Mouse (Mus musculus) spleen, embryonic (tissue): ENCODE data around the gene Man2a1.

Experiments
- CTCF ChIA-PET: fragments of 350-600 bp; sonication (Branson Sonifier 250); formaldehyde crosslinking; loops from one replicate; lab custom pipeline; 2022; lab: Charles Lee

Gene Man2a1

GRCm38 (mm10) chr17:64685216-64685903, 84.8 kb downstream of the Man2a1 start:
- CTCF ChIA-PET = interaction anchor here (1.2 kb wide), 1 partner anchor 17 kb away, joined by 3 read pairs; no protein-coding TSS in a partner anchor

- CTCF ChIA-PET = interaction anchor here (0.7 kb wide), 1 partner anchor 52 kb away, joined by 3 read pairs; no protein-coding TSS in a partner anchor
Measured at GRCm38 (mm10) chr17:64689614-64690013, 89.1 kb downstream of the Man2a1 start.

- CTCF ChIA-PET = no interaction called here
Measured at GRCm38 (mm10) chr17:64697277-64697831, 96.8 kb downstream of the Man2a1 start.

- CTCF ChIA-PET = interaction anchor here (0.5 kb wide), 1 partner anchor 846 kb away, joined by 15 read pairs; no protein-coding TSS in a partner anchor
Measured at GRCm38 (mm10) chr17:64698516-64698915, 98.0 kb downstream of the Man2a1 start.

- CTCF ChIA-PET = no interaction called here
Measured at GRCm38 (mm10) chr17:64703649-64704230, 103.2 kb downstream of the Man2a1 start.

- CTCF ChIA-PET = no interaction called here
Measured at GRCm38 (mm10) chr17:64707529-64707928, 107.0 kb downstream of the Man2a1 start.

GRCm38 (mm10) chr17:64716318-64716717, 115.8 kb downstream of the Man2a1 start:
- CTCF ChIA-PET = no interaction called here

- CTCF ChIA-PET = no interaction called here
Measured at GRCm38 (mm10) chr17:64719760-64720159, 119.2 kb downstream of the Man2a1 start.

- CTCF ChIA-PET = interaction anchor here (0.5 kb wide), 1 partner anchor 28 kb away, joined by 4 read pairs; no protein-coding TSS in a partner anchor
Measured at GRCm38 (mm10) chr17:64721112-64721511, 120.6 kb downstream of the Man2a1 start.

- CTCF ChIA-PET = no interaction called here
Measured at GRCm38 (mm10) chr17:64723162-64723561, 122.6 kb downstream of the Man2a1 start.

- CTCF ChIA-PET = no interaction called here
Measured at GRCm38 (mm10) chr17:64725214-64725613, 124.7 kb downstream of the Man2a1 start.

GRCm38 (mm10) chr17:64726032-64726431, 125.5 kb downstream of the Man2a1 start:
- CTCF ChIA-PET = no interaction called here

GRCm38 (mm10) chr17:64735492-64735891, 135.0 kb downstream of the Man2a1 start:
- CTCF ChIA-PET = no interaction called here

- CTCF ChIA-PET = interaction anchor here (0.7 kb wide), 1 partner anchor 26 kb away, joined by 3 read pairs; no protein-coding TSS in a partner anchor
Measured at GRCm38 (mm10) chr17:64737918-64738317, 137.4 kb downstream of the Man2a1 start.

GRCm38 (mm10) chr17:64739129-64739528, 138.6 kb downstream of the Man2a1 start:
- CTCF ChIA-PET = no interaction called here

GRCm38 (mm10) chr17:64742715-64743605, 142.4 kb downstream of the Man2a1 start:
- CTCF ChIA-PET = no interaction called here

- CTCF ChIA-PET = no interaction called here
Measured at GRCm38 (mm10) chr17:64743606-64744300, 143.2 kb downstream of the Man2a1 start.

- CTCF ChIA-PET = interaction anchor here (0.6 kb wide), 1 partner anchor 115 kb away, joined by 4 read pairs; no protein-coding TSS in a partner anchor
Measured at GRCm38 (mm10) chr17:64746637-64747225, 146.2 kb downstream of the Man2a1 start.

- CTCF ChIA-PET = no interaction called here
Measured at GRCm38 (mm10) chr17:64747461-64747860, 146.9 kb downstream of the Man2a1 start.

GRCm38 (mm10) chr17:64748131-64748530, 147.6 kb downstream of the Man2a1 start:
- CTCF ChIA-PET = no interaction called here
